Mouse (Mus musculus) megakaryocyte, embryonic 14.5 days (primary cell): ENCODE results near the gene Krt18.

Experiments
- FLI1 ChIP-seq: IDR thresholded peaks from 2 replicates; pipeline ENCODE4 v1.6.1; 2012; ENCODE audit warnings: low read length, inconsistent platforms, mixed read lengths
- GATA1 ChIP-seq: IDR thresholded peaks from 3 replicates; pipeline ENCODE4 v1.6.1; 2012; ENCODE audit warnings: mixed read lengths, low read length, inconsistent platforms, borderline replicate concordance

DNA sequence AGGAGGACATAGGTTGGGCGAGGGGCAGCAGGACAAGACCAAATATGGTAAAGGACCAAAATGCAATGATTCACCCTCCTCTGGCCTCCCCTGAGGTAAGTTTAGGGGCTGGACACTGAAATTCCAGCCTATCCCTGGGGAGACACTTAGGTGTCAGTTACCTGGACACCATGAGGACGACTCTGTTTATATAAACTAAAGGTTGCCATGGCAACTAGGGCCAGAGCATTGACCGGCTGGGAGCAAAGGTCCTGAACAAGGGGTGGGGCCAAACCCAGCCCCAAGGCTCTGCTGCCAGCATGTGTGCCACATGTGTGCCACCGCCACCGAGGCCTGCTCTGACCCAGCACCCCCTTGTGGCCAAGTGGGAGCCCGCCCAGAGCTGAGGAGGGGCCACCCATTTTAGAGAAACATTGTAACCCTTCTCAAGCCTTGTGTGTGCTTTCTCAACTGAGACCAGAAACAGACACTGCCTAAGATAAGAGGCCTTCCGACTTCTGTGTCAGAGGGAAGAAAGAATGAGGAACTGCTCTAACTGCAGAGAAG is 10.0 kb upstream of the Krt18 start:
- TF ChIP-seq GATA1 (no peak), FLI1 (no peak)
